ENCODE assay signal across 18 mouse cellular contexts in genomic region chr11:50286428-50286827, GRCm38 (mm10). TPM values are rescaled to one million over a fixed set of nuclear protein-coding genes. Genes with fewer than 3 reads are reported as not detected.
DNase-seq lines count a peak whose midpoint lies in the region; ATAC-seq and TF ChIP-seq lines count a peak whose summit lies in the region.
"Had no signal": no experiment of that assay in that cellular context is flagged by ENCODE, and none has a peak within 500 bp of the region (broad histone marks: within the 10 kb centered on the region; RNA-seq: fewer than 3 reads in every experiment).

No protein-coding gene starts in this region.

- TF ChIP-seq CTCF in spleen, adult 2 months (IDR thresholded peaks at IDR 0.05; ENCODE audit: extremely low read depth, insufficient read depth, insufficient read length, insufficient replicate concordance), result no peak
- TF ChIP-seq CTCF in bone marrow macrophage, adult 2 months (IDR thresholded peaks at IDR 0.05; ENCODE audit: low read depth, low read length), result no peak

- H3K4me3 ChIP-seq in spleen, adult 2 months (ENCODE audit: extremely low read depth, insufficient read depth, insufficient read length), result no peak overlapping the region
- H3K4me3 ChIP-seq in bone marrow macrophage, adult 2 months (ENCODE audit: insufficient read depth, low read length), result no peak overlapping the region
- H3K4me3 ChIP-seq: heart, embryonic 13.5 days; limb, embryonic 10.5 days; stomach, embryonic 15.5 days had no signal

- H3K36me3 ChIP-seq in spleen, adult 2 months (ENCODE audit: control insufficient read depth, insufficient read depth, low read length), result no peaks in the 10 kb centered on the region; the same call in 1 of the 2 replicates

- H3K4me1 ChIP-seq in spleen, adult 2 months (ENCODE audit: control insufficient read depth, insufficient read depth, insufficient read length), result peaks cover 12% of the 10 kb centered on the region
- H3K4me1 ChIP-seq in bone marrow macrophage, adult 2 months (ENCODE audit: control insufficient read depth, insufficient read depth, low read length), result peaks cover 36% of the 10 kb centered on the region

- H3K27me3 ChIP-seq in spleen, adult 2 months (ENCODE audit: control insufficient read depth, insufficient read depth, low read length), result no peaks in the 10 kb centered on the region
- H3K27me3 ChIP-seq: heart, embryonic 13.5 days; stomach, embryonic 15.5 days had no signal

- TF ChIP-seq POLR2A in spleen, adult 2 months (IDR thresholded peaks at IDR 0.05; ENCODE audit: low read depth, low read length), result no peak
- no peak for TF ChIP-seq POLR2A in bone marrow macrophage, adult 2 months (IDR thresholded peaks at IDR 0.05; ENCODE audit: borderline replicate concordance, low read depth, low read length)

- H3K27ac ChIP-seq in spleen, adult 2 months (ENCODE audit: insufficient read depth, low read length), result peak overlapping the region; percentile 3; the same call in 1 of the 2 replicates
- H3K27ac ChIP-seq in bone marrow macrophage, adult 2 months (ENCODE audit: insufficient read depth, low read depth, low read length), result peak overlapping the region; percentile 83
- H3K27ac ChIP-seq: heart, embryonic 13.5 days; limb, embryonic 10.5 days; stomach, embryonic 15.5 days had no signal

- ATAC-seq in neutrophil, adult 5-6 weeks (ENCODE audit: extremely low read depth, insufficient number of reproducible peaks, low FRiP score, poor library complexity, severe bottlenecking), result peak; percentile 53
- ATAC-seq: hindbrain, embryonic 16.5 days had no signal

- DNase-seq in spleen, adult 2 months (ENCODE audit: low read depth in 1 of 2, low spot score in 2 of 2), result no peak
- no peak for DNase-seq in spleen, postnatal 4 days (ENCODE audit: low spot score in 2 of 2)
- peak; percentile 47 for DNase-seq in induced T-regulatory cell, adult 2 months (ENCODE audit: low read depth)
- DNase-seq in cerebellum, postnatal 14 days, result no peak
- no peak for DNase-seq in urinary bladder, postnatal 25 days (ENCODE audit: low spot score)
- DNase-seq: adrenal gland, postnatal 14 days; cerebellum, postnatal 10 days; heart, postnatal 36 days; lung, adult 2 months; lung, postnatal 4 days; midbrain, embryonic 14.5 days; thymus, postnatal 14 days had no signal

- WGBS in spleen, adult 2 months, result 11% methylated on average over 1 of the region's 1 CpGs

RNA-seq across cellular contexts. Expression of gene Maml1, which starts 5.7 kb away (rescaled TPM):
- 15.0 and 19.3 TPM in 2 replicates for polyA plus RNA-seq in spleen, adult 2 months (2012; rRNA removed)
- 13.9 and 16.3 TPM in 2 replicates for polyA plus RNA-seq in bone marrow macrophage, adult 2 months (2012; ENCODE audit: insufficient read depth, insufficient read length, missing spikeins)
- 21.1 and 22.1 TPM in 2 replicates for total RNA-seq in neutrophil, adult 5-6 weeks (2017)

RNA-seq across cellular contexts. Expression of gene Canx, which starts 39.0 kb away (rescaled TPM):
- polyA plus RNA-seq in spleen, adult 2 months (2012; rRNA removed), result 23.2 and 23.5 TPM in 2 replicates
- polyA plus RNA-seq in bone marrow macrophage, adult 2 months (2012; ENCODE audit: insufficient read depth, insufficient read length, missing spikeins), result 357 and 396 TPM in 2 replicates
- 235 TPM in 2 replicates for total RNA-seq in neutrophil, adult 5-6 weeks (2017)

RNA-seq across cellular contexts. Expression of gene Ltc4s, which starts 48.0 kb away (rescaled TPM):
- 44.9 and 53.9 TPM in 2 replicates for polyA plus RNA-seq in spleen, adult 2 months (2012; rRNA removed)
- polyA plus RNA-seq in bone marrow macrophage, adult 2 months (2012; ENCODE audit: insufficient read depth, insufficient read length, missing spikeins), result 13.1 and 18.1 TPM in 2 replicates
- 2.1 TPM in 1 of 2 replicates, not detected in the other for total RNA-seq in neutrophil, adult 5-6 weeks (2017)

Comparison
In these comparisons a context has a peak if more than half of its experiments do, and no peak if none do; other contexts are left out.
1. RNA of gene Canx, which starts 39.0 kb away (polyA plus RNA-seq): 357 to 396 TPM in bone marrow macrophage, adult 2 months; 23.2 to 23.5 TPM in spleen, adult 2 months; every median in the first group is over 10 times any median in the second.